Mouse (Mus musculus) cerebellum, adult 8-10 months (tissue): ENCODE results near the gene Hist1h4k.
"Not testable (repeated sequence)": the region's sequence is repeated elsewhere in the genome, so short reads cannot be mapped to it uniquely, and the experiment has no call there.

Experiments
- DNase-seq: peaks from one replicate; pipeline ENCODE4 v3.0.0; 2022

Hist1h4k gene

GRCm38 (mm10) chr13:21754294-21755001 lies 4.1 kb upstream of the Hist1h4k start:
- not testable (repeated sequence) for DNase-seq

- peak; percentile 67 for DNase-seq
These were observed 3.4 kb upstream of the Hist1h4k start, which contains the start of the genes Hist1h2ak and Hist1h2bn for GRCm38 (mm10) chr13:21753524-21754285. TSS of gene Hist1h2ak (minus strand) at chr13:21753827. TSS of gene Hist1h2bn (plus strand) at chr13:21754123.

DNA sequence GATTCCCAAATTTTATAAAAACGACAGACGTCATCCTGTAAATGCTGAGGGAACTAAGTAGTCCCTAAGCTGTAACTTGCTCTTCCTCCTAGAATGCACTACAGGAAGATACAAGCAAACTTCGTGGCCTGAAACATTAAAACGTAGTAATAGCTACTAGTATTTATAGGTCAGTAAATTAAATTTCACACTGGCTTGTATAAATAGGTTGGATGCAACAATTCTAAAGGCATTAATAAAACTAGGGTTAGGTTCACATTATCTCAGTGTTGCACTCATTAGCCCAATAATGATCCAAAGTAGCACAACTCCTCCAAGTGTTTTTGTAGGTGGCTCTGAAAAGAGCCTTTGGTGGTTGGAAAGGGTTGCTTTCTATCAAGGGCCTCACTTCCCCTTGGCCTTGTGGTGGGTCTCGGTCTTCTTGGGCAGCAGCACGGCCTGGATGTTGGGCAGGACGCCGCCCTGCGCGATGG lies 2.8 kb upstream of the Hist1h4k start:
- no peak for DNase-seq

GRCm38 (mm10) chr13:21752356-21752755 lies 2.1 kb upstream of the Hist1h4k start:
- DNase-seq, result no peak

GRCm38 (mm10) chr13:21751827-21752226 lies 1.5 kb upstream of the Hist1h4k start:
- DNase-seq, result no peak

DNA sequence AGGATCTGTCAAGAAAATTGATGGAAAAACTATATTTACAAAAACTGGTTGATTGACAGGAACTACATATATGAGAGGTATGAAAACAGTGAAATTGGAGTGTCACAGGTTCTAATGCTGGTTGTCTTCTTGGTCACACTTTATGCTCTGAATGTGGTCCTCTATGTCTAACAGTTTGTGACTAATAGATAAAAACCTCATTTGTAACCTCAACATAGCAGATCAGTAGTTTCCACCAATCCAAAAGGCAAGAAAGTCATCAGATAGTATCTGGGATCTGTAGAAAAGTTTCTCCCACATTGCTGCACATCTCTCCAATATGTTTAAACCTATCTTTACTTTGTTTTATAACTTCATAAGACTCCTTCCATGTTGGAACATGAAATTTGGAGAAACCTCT lies 1.1 kb upstream of the Hist1h4k start:
- no peak for DNase-seq

GRCm38 (mm10) chr13:21749387-21750158 lies 732 bp downstream of the Hist1h4k start:
- no peak for DNase-seq

GRCm38 (mm10) chr13:21745006-21745405 lies 5.3 kb downstream of the Hist1h4k start:
- DNase-seq, result no peak

DNA sequence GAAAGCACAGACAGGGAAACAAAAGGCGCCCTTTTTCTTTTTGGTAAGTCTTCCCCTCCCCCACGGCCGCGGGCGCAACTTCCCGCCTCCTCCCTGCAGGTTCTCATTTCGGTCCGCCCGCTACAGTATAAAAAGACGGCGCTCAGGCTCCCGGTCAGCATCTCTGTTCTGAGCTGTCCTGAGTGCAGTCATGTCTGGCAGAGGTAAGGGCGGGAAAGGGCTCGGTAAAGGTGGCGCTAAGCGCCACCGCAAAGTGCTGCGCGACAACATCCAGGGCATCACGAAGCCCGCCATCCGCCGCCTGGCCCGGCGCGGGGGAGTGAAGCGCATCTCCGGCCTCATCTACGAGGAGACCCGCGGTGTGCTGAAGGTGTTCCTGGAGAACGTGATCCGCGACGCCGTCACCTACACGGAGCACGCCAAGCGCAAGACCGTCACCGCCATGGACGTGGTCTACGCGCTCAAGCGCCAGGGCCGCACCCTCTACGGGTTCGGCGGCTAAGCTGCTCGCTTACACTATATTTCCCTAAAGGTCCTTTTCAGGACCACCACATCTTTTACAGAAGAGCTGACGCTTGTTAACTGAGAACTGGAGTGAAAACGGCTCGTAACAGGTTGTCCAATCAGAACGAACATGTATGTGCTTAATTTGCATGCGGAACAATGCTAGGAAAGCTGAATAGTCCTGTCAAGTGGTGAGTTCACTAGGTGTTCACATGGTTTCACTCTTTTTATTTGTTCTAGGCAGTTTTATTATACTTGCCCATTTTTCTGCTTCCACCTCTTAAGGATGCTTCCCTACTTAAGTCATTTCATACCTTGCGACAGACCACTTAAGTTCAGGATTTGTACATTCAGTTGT lies 15.2 kb downstream of the Hist1h4k start, which contains the start of gene Hist1h4j:
Gene Hist1h4j (plus strand): TSS at position 159 of the 862 bp plus-strand sequence.
- DNase-seq, result peak; percentile 78

GRCm38 (mm10) chr13:21734010-21734905 lies 16.0 kb downstream of the Hist1h4k start:
- DNase-seq, result peak; percentile 79

GRCm38 (mm10) chr13:21733466-21733865 lies 16.8 kb downstream of the Hist1h4k start:
- no peak for DNase-seq

- no peak for DNase-seq
These were observed 20.8 kb downstream of the Hist1h4k start for GRCm38 (mm10) chr13:21729544-21729943.

DNA sequence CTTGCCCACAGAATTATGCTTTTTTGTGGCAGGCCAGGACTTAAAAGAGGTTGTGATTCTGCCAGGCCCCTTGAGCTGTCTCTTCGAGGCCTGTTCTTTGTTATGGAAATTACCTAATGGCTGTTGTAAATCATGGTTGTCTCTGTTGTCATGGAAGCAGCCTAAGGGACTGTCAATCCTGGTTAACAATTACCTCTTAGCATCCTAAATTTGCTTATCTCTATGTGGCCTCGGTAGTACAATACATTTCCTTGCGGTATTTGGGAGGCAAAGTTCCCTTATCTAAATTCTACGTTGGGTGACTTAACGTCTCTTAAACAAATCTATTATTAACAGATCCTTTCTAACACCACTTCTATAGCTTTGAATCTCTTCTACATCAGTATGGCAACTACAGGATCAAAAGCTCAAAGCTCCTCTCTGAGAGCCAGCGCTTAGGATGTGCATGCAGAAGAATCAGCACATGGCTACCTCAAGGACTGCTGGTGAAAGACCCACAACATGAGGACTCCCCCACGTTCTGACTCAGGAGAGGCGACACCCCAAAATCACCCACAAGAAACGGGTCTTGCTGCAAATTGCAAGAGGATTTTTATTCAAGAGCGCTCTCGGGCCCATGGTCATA lies 22.2 kb downstream of the Hist1h4k start:
- no peak for DNase-seq

GRCm38 (mm10) chr13:21722993-21723836 lies 27.1 kb downstream of the Hist1h4k start:
- DNase-seq, result no peak

DNA sequence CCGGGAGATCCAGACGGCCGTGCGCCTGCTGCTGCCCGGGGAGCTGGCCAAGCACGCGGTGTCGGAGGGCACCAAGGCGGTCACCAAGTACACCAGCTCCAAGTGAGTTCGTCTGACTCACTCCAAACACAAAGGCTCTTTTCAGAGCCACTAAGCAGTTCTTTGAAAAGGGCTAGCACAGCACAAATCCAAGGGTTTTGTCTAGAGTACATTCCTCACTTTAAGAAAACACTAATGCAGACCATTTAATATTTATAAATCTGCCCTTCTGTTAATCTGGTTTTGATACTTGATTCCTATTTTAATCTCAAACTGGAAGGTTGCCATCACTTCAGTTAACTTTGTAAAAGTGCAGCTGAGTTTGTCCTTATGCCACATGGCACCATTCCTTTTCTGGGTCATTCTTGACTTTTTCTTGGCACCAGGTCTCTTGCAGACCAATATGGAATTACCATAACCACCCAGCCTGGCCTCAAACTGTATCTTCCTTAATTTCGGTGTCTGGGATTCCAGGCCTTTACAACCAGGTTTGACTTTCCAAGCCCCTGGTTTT lies 27.9 kb downstream of the Hist1h4k start:
- no peak for DNase-seq

GRCm38 (mm10) chr13:21721757-21722372 lies 28.4 kb downstream of the Hist1h4k start, which contains the start of gene Hist1h2bm:
TSS of gene Hist1h2bm (plus strand) at chr13:21722044.
- peak; percentile 65 for DNase-seq

- DNase-seq, result not testable (repeated sequence)
These were observed 29.1 kb downstream of the Hist1h4k start for GRCm38 (mm10) chr13:21721107-21721756.
